ENCODE assay signal across 25 mouse cellular contexts in genomic region chr13:10449502-10449901, GRCm38 (mm10).
A peak's percentile ranks its signal among the peaks of the same experiment; 100 is the strongest.
DNase-seq lines count a peak whose midpoint lies in the region; ATAC-seq and TF ChIP-seq lines count a peak whose summit lies in the region.
"Had no signal": no experiment of that assay in that cellular context is flagged by ENCODE, and none has a peak within 500 bp of the region (broad histone marks: within the 10 kb centered on the region; RNA-seq: fewer than 3 reads in every experiment).

No protein-coding gene starts in this region.

- ATAC-seq in intestine, embryonic 16.5 days: peak; percentile 21; the same call in 1 of the 2 replicates
- ATAC-seq in intestine, embryonic 15.5 days: no peak
- peak; percentile 65 for ATAC-seq in intestine, postnatal 0 days
- ATAC-seq: activated CD4-positive, CD25-positive, alpha-beta regulatory T cell, adult 4 months; CD4-positive, CD25-positive, alpha-beta regulatory T cell, adult 4 months; forebrain, embryonic 13.5 days; forebrain, embryonic 15.5 days; forebrain, postnatal 0 days; Patski had no signal

- H3K27ac ChIP-seq in intestine, embryonic 16.5 days (ENCODE audit: low read length): no peak overlapping the region
- no peak overlapping the region for H3K27ac ChIP-seq in intestine, embryonic 15.5 days
- H3K27ac ChIP-seq in intestine, postnatal 0 days (ENCODE audit: low read depth, low read length): no peak overlapping the region
- H3K27ac ChIP-seq: embryonic facial prominence, embryonic 10.5 days; embryonic facial prominence, embryonic 12.5 days; forebrain, embryonic 13.5 days; forebrain, embryonic 15.5 days had no signal

- H3K9me3 ChIP-seq in intestine, embryonic 16.5 days (ENCODE audit: control insufficient read depth, low read length): no peaks in the 10 kb centered on the region
- H3K9me3 ChIP-seq in intestine, embryonic 15.5 days: no peaks in the 10 kb centered on the region
- no peaks in the 10 kb centered on the region for H3K9me3 ChIP-seq in intestine, postnatal 0 days (ENCODE audit: control insufficient read depth)
- H3K9me3 ChIP-seq: embryonic facial prominence, embryonic 10.5 days; embryonic facial prominence, embryonic 12.5 days; forebrain, embryonic 13.5 days; forebrain, embryonic 15.5 days; G1E had no signal

- 84% methylated on average over 6 of the region's 6 CpGs for WGBS in intestine, embryonic 16.5 days
- 83% methylated on average over 6 of the region's 6 CpGs for WGBS in intestine, embryonic 15.5 days
- 66% methylated on average over 6 of the region's 6 CpGs for WGBS in intestine, postnatal 0 days

- no peaks in the 10 kb centered on the region for H3K27me3 ChIP-seq in intestine, embryonic 16.5 days (replicated peaks; ENCODE audit: control insufficient read depth, insufficient read depth, low read length)
- H3K27me3 ChIP-seq in intestine, embryonic 15.5 days (replicated peaks): no peaks in the 10 kb centered on the region
- H3K27me3 ChIP-seq in intestine, postnatal 0 days (replicated peaks; ENCODE audit: control insufficient read depth, insufficient read depth, low read length): no peaks in the 10 kb centered on the region
- H3K27me3 ChIP-seq: CH12.LX; embryonic facial prominence, embryonic 12.5 days; forebrain, embryonic 13.5 days; forebrain, embryonic 15.5 days; Patski had no signal

- no peaks in the 10 kb centered on the region for H3K36me3 ChIP-seq in intestine, embryonic 16.5 days (ENCODE audit: control insufficient read depth, insufficient read depth, low read length)
- no peaks in the 10 kb centered on the region for H3K36me3 ChIP-seq in intestine, embryonic 15.5 days
- H3K36me3 ChIP-seq in intestine, postnatal 0 days (ENCODE audit: control insufficient read depth, insufficient read depth): no peaks in the 10 kb centered on the region
- H3K36me3 ChIP-seq: embryonic facial prominence, embryonic 10.5 days; embryonic facial prominence, embryonic 12.5 days; forebrain, embryonic 15.5 days; G1E had no signal

- no peak overlapping the region for H3K4me2 ChIP-seq in intestine, embryonic 16.5 days (ENCODE audit: low read depth, low read length)
- H3K4me2 ChIP-seq in intestine, embryonic 15.5 days (replicated peaks): no peak overlapping the region
- H3K4me2 ChIP-seq in intestine, postnatal 0 days (replicated peaks; ENCODE audit: low read depth): no peak overlapping the region
- H3K4me2 ChIP-seq: embryonic facial prominence, embryonic 12.5 days; forebrain, embryonic 13.5 days; forebrain, embryonic 15.5 days had no signal

- DNase-seq in R1 (ENCODE audit: low read depth, low spot score): peak; percentile 12
- DNase-seq in layer of hippocampus, postnatal 36 days: no peak
- no peak for DNase-seq in kidney, postnatal 36 days
- DNase-seq: adrenal gland, adult 8-10 months; adrenal gland, postnatal 14 days; adrenal gland, postnatal 36 days; B cell, adult 2 months; cerebellum, adult 11-12 months; cerebellum, adult 2 months; cerebellum, adult 9-10 months; cerebellum, postnatal 10 days; cerebellum, postnatal 25 days; forebrain, postnatal 0 days had no signal

- no peaks in the 10 kb centered on the region for H3K4me1 ChIP-seq in intestine, embryonic 16.5 days (ENCODE audit: control insufficient read depth, insufficient read depth, low read length)
- no peaks in the 10 kb centered on the region for H3K4me1 ChIP-seq in intestine, embryonic 15.5 days (replicated peaks)
- H3K4me1 ChIP-seq in intestine, postnatal 0 days (replicated peaks; ENCODE audit: control insufficient read depth, insufficient read depth, low read length): no peaks in the 10 kb centered on the region
- H3K4me1 ChIP-seq: embryonic facial prominence, embryonic 10.5 days; embryonic facial prominence, embryonic 12.5 days; forebrain, embryonic 13.5 days; forebrain, embryonic 15.5 days had no signal

- no peak for TF ChIP-seq CTCF in intestine, postnatal 0 days (IDR thresholded peaks at IDR 0.05; ENCODE audit: low read depth)

- H3K4me3 ChIP-seq in intestine, embryonic 16.5 days (ENCODE audit: low read length): no peak overlapping the region
- no peak overlapping the region for H3K4me3 ChIP-seq in intestine, embryonic 15.5 days (replicated peaks)
- no peak overlapping the region for H3K4me3 ChIP-seq in intestine, postnatal 0 days (ENCODE audit: low read depth, low read length)
- H3K4me3 ChIP-seq: embryonic facial prominence, embryonic 10.5 days; embryonic facial prominence, embryonic 12.5 days; forebrain, embryonic 13.5 days; forebrain, embryonic 15.5 days had no signal

- no peak overlapping the region for H3K9ac ChIP-seq in intestine, embryonic 16.5 days (ENCODE audit: low read depth, low read length)
- no peak overlapping the region for H3K9ac ChIP-seq in intestine, embryonic 15.5 days
- H3K9ac ChIP-seq in intestine, postnatal 0 days (ENCODE audit: low read depth, low read length): no peak overlapping the region
- H3K9ac ChIP-seq: embryonic facial prominence, embryonic 12.5 days; forebrain, embryonic 13.5 days; forebrain, embryonic 15.5 days; forebrain, postnatal 0 days had no signal
